Mouse (Mus musculus): ENCODE results near the gene Srrm3. TPM values are rescaled to one million over a fixed set of nuclear protein-coding genes. Genes with fewer than 3 reads are reported as not detected.

Srrm3 gene
- polyA plus RNA-seq (2015; fragmentation: Nextera tagmentation; extraction: Ambion mirVana): 0.82 and 0.91 TPM in 2 replicates

GRCm38 (mm10) chr5:135806555-135807262 lies at the start of gene Srrm3:
Gene Srrm3 (plus strand): TSS chr5:135806890.
- peak; percentile 54 for ATAC-seq
- H3K9ac ChIP-seq (ENCODE audit: low read depth, low read length): no peak within 1 kb of the TSS
- 5% methylated on average over 29 of the region's 29 CpGs for WGBS
- no peak within 1 kb of the TSS for H3K4me2 ChIP-seq (replicated peaks; ENCODE audit: low read depth)
- H3K36me3 ChIP-seq (ENCODE audit: control insufficient read depth, insufficient read depth): no peaks in the 10 kb centered on the region
- H3K9me3 ChIP-seq (ENCODE audit: control insufficient read depth): no peaks in the 10 kb centered on the region
- no peak within 1 kb of the TSS for H3K4me3 ChIP-seq (ENCODE audit: low read depth, low read length)
- H3K27ac ChIP-seq (ENCODE audit: low read depth, low read length): no peak within 1 kb of the TSS
- H3K4me1 ChIP-seq (replicated peaks; ENCODE audit: control insufficient read depth, insufficient read depth, low read length): no peaks in the 10 kb centered on the region
- H3K27me3 ChIP-seq (replicated peaks; ENCODE audit: control insufficient read depth, insufficient read depth, low read length): no peaks in the 10 kb centered on the region; the same call in 1 of the 2 replicates
- TF ChIP-seq CTCF (IDR thresholded peaks at IDR 0.05; ENCODE audit: low read depth): peak; percentile 100

GRCm38 (mm10) chr5:135761881-135762280 lies 44.8 kb upstream of the Srrm3 start:
- no peak overlapping the region for H3K27ac ChIP-seq (ENCODE audit: low read depth, low read length)
- TF ChIP-seq CTCF (IDR thresholded peaks at IDR 0.05; ENCODE audit: low read depth): no peak
- 39% methylated on average over 3 of the region's 3 CpGs for WGBS
- no peaks in the 10 kb centered on the region for H3K9me3 ChIP-seq (ENCODE audit: control insufficient read depth)
- H3K4me1 ChIP-seq (replicated peaks; ENCODE audit: control insufficient read depth, insufficient read depth, low read length): no peaks in the 10 kb centered on the region
- no peaks in the 10 kb centered on the region for H3K36me3 ChIP-seq (ENCODE audit: control insufficient read depth, insufficient read depth)
- H3K9ac ChIP-seq (ENCODE audit: low read depth, low read length): no peak overlapping the region
- no peak overlapping the region for H3K4me2 ChIP-seq (replicated peaks; ENCODE audit: low read depth)
- no peak overlapping the region for H3K4me3 ChIP-seq (ENCODE audit: low read depth, low read length)
- H3K27me3 ChIP-seq (replicated peaks; ENCODE audit: control insufficient read depth, insufficient read depth, low read length): no peaks in the 10 kb centered on the region
- ATAC-seq: no peak

- Histone ChIP-seq H3K27me3 (replicated peaks; ENCODE audit: control insufficient read depth, insufficient read depth, low read length) (no peaks in the 10 kb centered on the region), H3K4me1 (replicated peaks; ENCODE audit: control insufficient read depth, insufficient read depth, low read length) (no peaks in the 10 kb centered on the region), H3K36me3 (ENCODE audit: control insufficient read depth, insufficient read depth) (no peaks in the 10 kb centered on the region), H3K4me2 (replicated peaks; ENCODE audit: low read depth) (no peak overlapping the region), H3K4me3 (ENCODE audit: low read depth, low read length) (no peak overlapping the region), H3K9ac (ENCODE audit: low read depth, low read length) (no peak overlapping the region), H3K27ac (ENCODE audit: low read depth, low read length) (no peak overlapping the region), H3K9me3 (ENCODE audit: control insufficient read depth) (no peaks in the 10 kb centered on the region)
- WGBS: 5% methylated on average over 7 of the region's 7 CpGs
- ATAC-seq: no peak
- peak; percentile 93 for TF ChIP-seq CTCF (IDR thresholded peaks at IDR 0.05; ENCODE audit: low read depth)
Measured at GRCm38 (mm10) chr5:135763526-135763925, 43.2 kb upstream of the Srrm3 start.

- 61% methylated on average over 3 of the region's 3 CpGs for WGBS
- Histone ChIP-seq H3K27ac (ENCODE audit: low read depth, low read length) (no peak overlapping the region), H3K4me2 (replicated peaks; ENCODE audit: low read depth) (no peak overlapping the region), H3K36me3 (ENCODE audit: control insufficient read depth, insufficient read depth) (no peaks in the 10 kb centered on the region), H3K9me3 (ENCODE audit: control insufficient read depth) (no peaks in the 10 kb centered on the region), H3K27me3 (replicated peaks; ENCODE audit: control insufficient read depth, insufficient read depth, low read length) (no peaks in the 10 kb centered on the region), H3K9ac (ENCODE audit: low read depth, low read length) (no peak overlapping the region), H3K4me1 (replicated peaks; ENCODE audit: control insufficient read depth, insufficient read depth, low read length) (no peaks in the 10 kb centered on the region), H3K4me3 (ENCODE audit: low read depth, low read length) (no peak overlapping the region)
- ATAC-seq: no peak
- no peak for TF ChIP-seq CTCF (IDR thresholded peaks at IDR 0.05; ENCODE audit: low read depth)
Measured at GRCm38 (mm10) chr5:135764971-135765370, 41.7 kb upstream of the Srrm3 start.

GRCm38 (mm10) chr5:135772519-135772918 lies 34.2 kb upstream of the Srrm3 start:
- no peak overlapping the region for H3K27ac ChIP-seq (ENCODE audit: low read depth, low read length)
- H3K36me3 ChIP-seq (ENCODE audit: control insufficient read depth, insufficient read depth): no peaks in the 10 kb centered on the region
- no peak overlapping the region for H3K4me2 ChIP-seq (replicated peaks; ENCODE audit: low read depth)
- H3K9me3 ChIP-seq (ENCODE audit: control insufficient read depth): no peaks in the 10 kb centered on the region
- no peaks in the 10 kb centered on the region for H3K27me3 ChIP-seq (replicated peaks; ENCODE audit: control insufficient read depth, insufficient read depth, low read length)
- no peak for TF ChIP-seq CTCF (IDR thresholded peaks at IDR 0.05; ENCODE audit: low read depth)
- H3K9ac ChIP-seq (ENCODE audit: low read depth, low read length): no peak overlapping the region
- no peak overlapping the region for H3K4me3 ChIP-seq (ENCODE audit: low read depth, low read length)
- ATAC-seq: no peak
- peaks cover 3% of the 10 kb centered on the region for H3K4me1 ChIP-seq (replicated peaks; ENCODE audit: control insufficient read depth, insufficient read depth, low read length)
- 31% methylated on average over 3 of the region's 3 CpGs for WGBS

GRCm38 (mm10) chr5:135776546-135776945 lies 30.1 kb upstream of the Srrm3 start:
- H3K9ac ChIP-seq (ENCODE audit: low read depth, low read length): no peak overlapping the region
- 71% methylated on average over 4 of the region's 4 CpGs for WGBS
- H3K4me1 ChIP-seq (replicated peaks; ENCODE audit: control insufficient read depth, insufficient read depth, low read length): peaks cover 5% of the 10 kb centered on the region

More at GRCm38 (mm10) chr5:135776546-135776945, 30.1 kb upstream of the Srrm3 start:
- no peaks in the 10 kb centered on the region for H3K36me3 ChIP-seq (ENCODE audit: control insufficient read depth, insufficient read depth)
- H3K9me3 ChIP-seq (ENCODE audit: control insufficient read depth): no peaks in the 10 kb centered on the region
- TF ChIP-seq CTCF (IDR thresholded peaks at IDR 0.05; ENCODE audit: low read depth): no peak
- no peak for ATAC-seq
- H3K27ac ChIP-seq (ENCODE audit: low read depth, low read length): no peak overlapping the region
- H3K4me2 ChIP-seq (replicated peaks; ENCODE audit: low read depth): no peak overlapping the region
- H3K27me3 ChIP-seq (replicated peaks; ENCODE audit: control insufficient read depth, insufficient read depth, low read length): no peaks in the 10 kb centered on the region
- H3K4me3 ChIP-seq (ENCODE audit: low read depth, low read length): no peak overlapping the region

Measured in intestine, postnatal 0 days (tissue).